Mouse (Mus musculus) mouse trophoblast stem cell (cell line): ENCODE data around the gene Rassf8.

Experiments
- in situ Hi-C, 2 experiments: fragments of 300-500 bp; cut with MseI, MboI; formaldehyde crosslinking; loops; 2 replicates in 1 of 2; 3 replicates in 1 of 2; pipeline ENCODE4 v1.15.1; 2025

The Rassf8 gene

GRCm38 (mm10) chr6:145822218-145822617 is 75.7 kb downstream of the Rassf8 start:
- in situ Hi-C loops = no loop called here

GRCm38 (mm10) chr6:145823103-145823502 is 76.6 kb downstream of the Rassf8 start:
- in situ Hi-C loops = no loop called here

- in situ Hi-C loops = no loop called here
Observed at GRCm38 (mm10) chr6:145823588-145824234, 77.2 kb downstream of the Rassf8 start.

- in situ Hi-C loops = no loop called here
Observed at GRCm38 (mm10) chr6:145826305-145826704, 79.8 kb downstream of the Rassf8 start.

GRCm38 (mm10) chr6:145829062-145829835 is 82.7 kb downstream of the Rassf8 start:
- in situ Hi-C loops = no loop called here

GRCm38 (mm10) chr6:145830117-145830516 is 83.6 kb downstream of the Rassf8 start:
- in situ Hi-C loops = loop anchor here (5.0 kb wide), 1 partner anchor 442 kb away; no protein-coding TSS in a partner anchor

- in situ Hi-C loops = loop anchor here (5.0 kb wide), 1 partner anchor 442 kb away; no protein-coding TSS in a partner anchor
Observed at GRCm38 (mm10) chr6:145830617-145831016, 84.1 kb downstream of the Rassf8 start.

- in situ Hi-C loops = loop anchor here (5.0 kb wide), 1 partner anchor 439 kb away; no protein-coding TSS in a partner anchor
Observed at GRCm38 (mm10) chr6:145832927-145833326, 86.4 kb downstream of the Rassf8 start.

- in situ Hi-C loops = no loop called here
Observed at GRCm38 (mm10) chr6:145835359-145835758, 88.8 kb downstream of the Rassf8 start.

GRCm38 (mm10) chr6:145845611-145846010 is 99.1 kb downstream of the Rassf8 start:
- in situ Hi-C loops = no loop called here

- in situ Hi-C loops = no loop called here
Observed at GRCm38 (mm10) chr6:145846076-145846475, 99.5 kb downstream of the Rassf8 start.

GRCm38 (mm10) chr6:145846948-145847347 is 100.4 kb downstream of the Rassf8 start:
- in situ Hi-C loops = no loop called here

- in situ Hi-C loops = no loop called here
Observed at GRCm38 (mm10) chr6:145847661-145848060, 101.1 kb downstream of the Rassf8 start.

GRCm38 (mm10) chr6:145850789-145851188 is 104.2 kb downstream of the Rassf8 start:
- in situ Hi-C loops = no loop called here

- in situ Hi-C loops = no loop called here
Observed at GRCm38 (mm10) chr6:145851956-145852355, 105.4 kb downstream of the Rassf8 start.

- in situ Hi-C loops = no loop called here
Observed at GRCm38 (mm10) chr6:145852708-145853107, 106.2 kb downstream of the Rassf8 start.

- in situ Hi-C loops = no loop called here
Observed at GRCm38 (mm10) chr6:145853356-145854079, 107.0 kb downstream of the Rassf8 start.

- in situ Hi-C loops = no loop called here
Observed at GRCm38 (mm10) chr6:145854756-145855155, 108.2 kb downstream of the Rassf8 start.

GRCm38 (mm10) chr6:145855720-145856551 is 109.4 kb downstream of the Rassf8 start:
- in situ Hi-C loops = no loop called here

GRCm38 (mm10) chr6:145857428-145857827 is 110.9 kb downstream of the Rassf8 start:
- in situ Hi-C loops = no loop called here

GRCm38 (mm10) chr6:145858414-145858813 is 111.9 kb downstream of the Rassf8 start:
- in situ Hi-C loops = no loop called here
